Mouse (Mus musculus) kidney, adult 8-10 months (tissue): ENCODE measurements around the gene Prkaa1.
A peak's percentile ranks its signal among the peaks of the same experiment; 100 is the strongest.

ENCODE experiments used
- DNase-seq, 2 experiments: peaks; one replicate each; pipeline ENCODE4 v3.0.0; 2022

Gene Prkaa1

GRCm38 (mm10) chr15:5143361-5144020 lies at the start of gene Prkaa1:
Gene Prkaa1, plus strand, starts transcription at chr15:5143861.
- DNase-seq, result peak; percentile 47 to 51

GRCm38 (mm10) chr15:5095534-5096301 lies 47.9 kb upstream of the Prkaa1 start:
- DNase-seq, result no peak

DNA sequence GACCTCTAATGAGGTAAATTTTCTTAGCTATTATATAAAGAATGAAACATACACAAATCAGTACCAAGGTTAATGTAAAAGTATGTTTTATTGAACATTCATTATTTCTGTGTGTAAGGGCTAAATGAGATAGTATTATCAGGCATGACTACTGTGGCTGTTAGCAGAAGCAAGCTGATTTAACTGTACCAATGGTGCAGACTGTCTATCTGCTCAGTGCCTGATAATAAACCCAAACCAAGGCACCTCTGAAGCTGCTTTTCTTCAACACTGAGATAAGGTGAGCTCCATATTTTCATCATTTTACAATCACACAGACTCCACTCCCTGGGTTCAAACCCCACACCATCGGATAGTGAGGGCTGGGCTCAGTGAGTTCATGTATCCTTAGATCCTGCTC lies 46.3 kb upstream of the Prkaa1 start:
- no peak for DNase-seq

DNA sequence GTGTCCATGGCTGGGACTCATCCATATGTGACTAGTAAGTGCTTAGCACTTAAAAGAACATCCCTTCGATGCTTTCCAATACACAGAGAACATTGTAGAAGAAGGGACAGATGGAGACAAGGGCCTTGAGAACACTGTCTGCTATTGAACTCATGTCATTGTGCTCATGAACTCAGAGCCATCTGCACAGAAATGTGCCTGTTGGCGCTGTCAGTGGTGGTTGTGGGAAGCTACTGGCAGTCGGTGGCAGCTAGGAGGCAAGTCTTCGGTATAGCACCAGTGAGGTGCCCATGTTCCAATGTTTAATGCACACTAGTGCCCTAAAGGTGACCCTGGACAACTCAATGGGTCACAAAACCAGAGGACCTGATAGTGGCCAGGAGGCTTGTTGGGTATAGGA lies 41.3 kb upstream of the Prkaa1 start:
- DNase-seq, result no peak

DNA sequence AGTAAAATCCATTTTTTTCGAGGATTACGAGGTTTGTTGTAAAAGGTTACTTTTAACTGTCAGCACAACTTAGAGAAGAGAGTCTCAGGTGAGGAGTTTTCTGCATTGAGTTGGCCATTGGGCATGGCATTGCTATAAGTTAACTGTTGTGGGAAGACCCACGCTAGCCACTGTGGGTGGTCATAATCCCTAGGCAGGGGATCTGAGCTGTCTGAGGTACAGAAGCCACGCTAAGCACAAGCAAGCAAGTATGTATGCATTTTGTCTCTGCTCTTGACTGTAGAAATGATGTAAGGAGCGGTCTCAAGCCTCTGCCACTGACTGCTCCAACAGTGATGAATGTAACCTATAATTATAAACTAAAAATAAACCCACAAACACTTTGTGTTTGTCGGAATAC lies 37.8 kb upstream of the Prkaa1 start:
- DNase-seq, result no peak

- DNase-seq, result no peak
Measured at GRCm38 (mm10) chr15:5106293-5106692, 37.4 kb upstream of the Prkaa1 start.

- DNase-seq, result no peak
Measured at GRCm38 (mm10) chr15:5107686-5108654, 35.7 kb upstream of the Prkaa1 start, which contains the start of gene Card6. Gene Card6, minus strand, starts transcription at chr15:5108539.

DNA sequence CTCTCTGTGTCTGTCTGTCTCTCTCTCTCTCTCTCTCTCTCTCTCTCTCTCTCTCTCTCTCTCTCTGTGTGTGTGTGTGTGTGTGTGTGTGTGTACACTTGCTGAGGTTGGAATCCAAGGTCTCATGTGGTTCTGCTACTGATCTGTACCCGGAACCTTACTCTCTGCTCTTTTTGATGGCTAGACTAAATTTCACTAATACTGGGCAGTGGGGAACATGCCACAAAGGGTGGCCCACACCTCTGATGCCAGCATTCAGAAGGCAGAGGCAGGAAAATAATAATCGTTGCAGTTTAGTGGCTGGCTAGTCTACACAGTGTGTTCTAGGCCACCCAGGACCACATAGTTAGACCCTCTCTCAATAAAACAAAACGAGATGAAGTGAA lies 35.0 kb upstream of the Prkaa1 start:
- DNase-seq, result no peak

- no peak for DNase-seq
Measured at GRCm38 (mm10) chr15:5112651-5113050, 31.0 kb upstream of the Prkaa1 start.

DNA sequence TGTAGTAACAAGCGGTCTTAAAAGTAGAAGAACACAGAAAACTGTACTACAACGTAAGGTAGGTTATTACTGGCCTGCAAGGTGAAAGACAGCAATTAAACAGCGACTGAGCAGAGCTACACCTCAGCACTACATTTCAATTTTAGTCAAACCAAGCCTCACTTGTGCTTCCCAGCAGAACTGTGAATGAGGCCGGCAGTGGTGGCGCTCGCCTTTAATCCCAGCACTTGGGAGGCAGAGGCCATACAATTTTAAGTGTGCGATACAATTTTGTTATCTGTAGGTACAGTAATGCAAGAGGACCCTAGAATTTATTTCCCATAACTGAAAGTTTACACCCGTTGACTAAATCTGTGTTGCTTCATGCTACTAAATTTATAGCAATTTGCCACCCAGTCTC lies 28.5 kb upstream of the Prkaa1 start:
- DNase-seq, result no peak

GRCm38 (mm10) chr15:5116270-5117030 lies 27.2 kb upstream of the Prkaa1 start, which contains the start of gene Rpl37:
Gene Rpl37, plus strand, starts transcription at chr15:5116645.
- DNase-seq, result peak; percentile 98

DNA sequence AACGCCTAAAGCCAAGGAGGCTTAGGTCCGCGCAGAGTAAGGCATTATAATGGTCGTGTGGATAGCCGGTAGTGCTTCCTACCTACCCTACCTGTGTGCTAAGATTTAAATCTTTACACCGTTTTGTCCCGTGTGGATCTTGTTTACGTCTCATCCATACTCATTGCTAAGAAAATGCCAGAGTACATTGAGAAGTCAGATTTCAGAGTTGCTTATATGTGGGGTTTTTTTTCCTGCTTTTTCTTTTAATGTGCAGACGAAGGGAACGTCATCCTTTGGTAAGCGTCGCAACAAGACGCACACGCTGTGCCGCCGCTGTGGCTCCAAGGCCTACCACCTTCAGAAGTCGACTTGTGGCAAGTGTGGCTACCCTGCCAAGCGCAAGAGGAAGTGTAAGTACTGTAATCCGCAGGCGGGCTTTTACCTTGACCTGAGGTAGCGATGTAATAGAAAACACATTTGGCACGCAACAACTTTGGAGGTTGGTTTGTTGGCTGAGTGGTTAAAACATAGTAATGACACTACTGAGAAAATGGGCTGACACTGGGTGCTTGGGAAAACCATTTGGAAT lies 26.5 kb upstream of the Prkaa1 start:
- no peak for DNase-seq

- DNase-seq, result no peak
Measured at GRCm38 (mm10) chr15:5118626-5119025, 25.0 kb upstream of the Prkaa1 start.

DNA sequence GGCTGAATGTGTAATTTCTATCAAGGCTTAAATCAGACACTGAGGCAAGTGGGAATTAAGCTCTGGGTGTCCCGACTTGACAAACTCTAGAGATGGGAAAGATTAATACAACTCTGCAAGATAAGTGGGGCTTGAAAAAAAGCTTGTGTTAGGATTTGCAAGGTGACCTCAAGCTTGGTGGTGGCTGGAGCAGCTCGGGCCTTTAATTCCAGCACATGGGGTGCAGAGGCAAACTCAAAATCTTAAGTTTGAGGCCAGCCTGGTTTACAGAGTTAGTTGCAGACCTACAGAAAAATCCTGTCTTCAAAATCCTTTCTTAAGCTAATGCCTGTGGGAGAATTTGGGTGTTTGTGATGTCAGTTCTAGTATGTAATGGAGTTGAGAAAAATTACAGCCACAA lies 24.5 kb upstream of the Prkaa1 start:
- no peak for DNase-seq

DNA sequence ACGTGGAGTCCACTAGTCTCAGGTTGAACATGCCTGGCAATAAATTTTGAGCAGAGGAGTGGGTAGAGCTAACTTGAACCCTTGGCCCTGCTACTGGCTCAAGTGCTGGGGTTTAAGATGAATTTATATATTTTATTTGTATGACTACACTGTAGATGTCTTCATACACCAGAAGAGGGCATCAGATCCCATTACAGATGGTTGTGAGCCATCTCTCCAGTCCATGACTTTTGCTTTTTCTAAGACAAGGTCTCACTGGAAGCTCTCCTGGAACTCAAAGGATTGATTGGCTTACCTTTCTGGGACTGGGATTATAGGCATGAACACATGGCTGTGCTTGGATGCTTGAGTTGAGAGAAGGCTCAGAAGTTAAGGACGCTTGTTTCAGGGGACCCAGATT lies 24.0 kb upstream of the Prkaa1 start:
- DNase-seq, result no peak

DNA sequence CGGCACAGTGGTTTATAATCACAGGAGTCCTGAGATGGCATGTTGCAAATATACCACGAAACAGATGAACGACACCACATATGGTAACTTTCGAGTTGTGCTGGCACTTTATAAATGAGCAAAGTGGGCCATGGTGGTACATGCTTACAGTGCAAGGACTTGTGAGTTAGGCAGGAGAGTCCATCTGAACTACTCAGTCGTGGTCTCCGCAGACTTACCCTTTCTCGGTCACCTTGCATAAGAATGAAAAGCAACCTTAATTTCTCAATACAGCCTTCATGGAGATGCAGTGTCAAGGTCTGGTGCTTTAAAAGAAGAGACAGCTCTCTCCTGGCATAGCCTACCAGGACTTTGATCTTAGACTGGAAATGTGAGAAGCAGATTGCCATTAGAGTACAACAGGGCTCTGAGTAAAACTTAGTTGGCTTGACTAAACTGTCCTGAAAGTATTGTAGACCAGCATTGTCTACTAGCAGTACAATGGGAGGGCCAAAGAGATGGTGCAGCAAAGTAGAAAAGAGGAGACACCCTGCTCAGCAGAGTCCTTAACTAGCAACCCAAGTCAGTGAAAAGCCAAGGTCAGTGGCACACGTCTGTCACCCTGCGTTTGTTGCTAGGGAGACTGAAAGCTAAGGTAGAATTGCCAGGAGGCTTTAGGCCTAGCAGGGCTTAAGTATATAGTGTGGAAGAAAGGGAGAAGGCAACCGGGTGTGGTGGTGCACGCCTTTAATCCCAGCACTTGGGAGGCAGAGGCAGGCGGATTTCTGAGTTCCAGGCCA lies 21.9 kb upstream of the Prkaa1 start:
- no peak for DNase-seq

GRCm38 (mm10) chr15:5126456-5126855 lies 17.2 kb upstream of the Prkaa1 start:
- no peak for DNase-seq

GRCm38 (mm10) chr15:5127487-5127886 lies 16.2 kb upstream of the Prkaa1 start:
- DNase-seq, result no peak

DNA sequence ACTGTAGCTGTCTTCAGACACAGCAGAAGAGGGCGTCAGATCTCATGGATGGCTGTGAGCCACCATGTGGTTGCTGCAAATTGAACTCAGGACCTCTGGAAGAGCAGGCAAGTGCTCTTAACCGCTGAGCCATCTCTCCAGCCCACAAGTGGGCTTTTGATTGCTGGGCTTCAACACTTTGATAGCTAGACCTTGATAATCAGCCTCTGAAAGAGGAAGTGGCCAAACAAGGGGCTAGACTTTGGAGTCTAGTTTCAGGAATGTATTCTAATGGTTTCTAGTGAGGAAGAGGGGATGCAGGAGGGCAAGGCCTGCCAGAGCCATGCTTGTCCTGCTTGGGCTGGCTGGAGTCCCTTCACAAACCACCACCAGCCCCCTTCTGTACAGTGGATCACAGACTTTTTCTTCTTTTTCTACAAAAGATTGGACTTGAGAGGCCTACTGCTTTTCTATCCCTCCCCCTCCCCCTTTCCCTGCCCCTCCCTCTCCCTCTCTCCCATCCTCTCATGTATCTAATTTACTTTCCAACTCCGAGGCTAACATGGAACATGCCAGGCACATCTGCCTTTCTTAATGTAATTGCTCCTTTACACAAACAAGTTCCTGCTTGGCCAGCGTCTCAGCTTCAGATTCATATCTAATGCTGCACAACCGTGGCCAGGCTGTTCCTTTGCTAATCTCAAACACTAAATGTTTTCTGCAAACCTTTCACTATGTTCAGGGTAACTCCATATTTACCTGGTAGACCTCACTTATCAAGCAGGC lies 15.3 kb upstream of the Prkaa1 start:
- DNase-seq, result no peak

DNA sequence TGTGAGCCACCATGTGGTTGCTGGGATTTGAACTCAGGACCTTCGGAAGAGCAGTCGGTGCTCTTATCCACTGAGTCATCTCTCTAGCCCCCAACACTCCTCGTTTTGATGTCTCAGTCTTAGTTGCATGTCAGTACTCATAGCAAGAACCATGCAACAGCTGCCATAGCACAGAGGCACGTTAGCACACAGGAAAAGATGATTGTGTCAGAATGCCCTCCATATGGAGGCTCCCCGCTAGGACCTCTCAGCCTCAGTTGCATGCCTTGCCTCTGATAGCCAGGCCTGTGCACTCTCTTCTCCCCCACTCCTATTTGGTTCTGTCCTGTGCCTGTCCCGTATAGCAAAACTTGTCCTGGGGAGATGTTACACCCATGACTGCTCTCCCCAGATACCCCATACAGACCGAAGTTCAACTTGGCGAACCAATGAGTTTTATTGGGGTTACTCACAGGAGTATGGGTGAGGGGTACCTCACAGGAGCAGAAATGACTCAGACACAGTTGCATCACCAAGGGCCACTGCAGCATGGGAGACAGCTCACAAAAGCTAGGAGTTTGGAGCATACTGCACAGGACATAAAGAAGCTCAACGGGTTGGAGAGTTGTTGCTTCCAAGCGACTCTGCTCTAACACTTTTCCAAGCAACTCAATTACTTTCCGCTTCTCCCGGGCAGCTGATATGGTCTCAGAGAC lies 14.4 kb upstream of the Prkaa1 start:
- DNase-seq, result no peak
